Mouse (Mus musculus): ENCODE measurements at regions not wholly inside any gene's neighbourhood (a gene's known extent, or its start where the extent isn't known, plus 50 kb on each side); places are given as distances from the start of the nearest gene placed in this dataset.

GRCm38 (mm10) chr11:18590487-18590886, 428.3 kb downstream of the Meis1 start:
- TF ChIP-seq MAFK (IDR thresholded peaks at IDR 0.05; ENCODE audit: insufficient read depth, low read depth, low read length) (no peak), CHD2 (IDR thresholded peaks at IDR 0.05; ENCODE audit: low read depth, low read length) (no peak), ZC3H11A (IDR thresholded peaks at IDR 0.05; ENCODE audit: borderline replicate concordance, low read depth, low read length) (no peak)

Measured in ES-E14 (cell line).